ENCODE assay signal across 8 mouse cellular contexts in the genomic region with DNA sequence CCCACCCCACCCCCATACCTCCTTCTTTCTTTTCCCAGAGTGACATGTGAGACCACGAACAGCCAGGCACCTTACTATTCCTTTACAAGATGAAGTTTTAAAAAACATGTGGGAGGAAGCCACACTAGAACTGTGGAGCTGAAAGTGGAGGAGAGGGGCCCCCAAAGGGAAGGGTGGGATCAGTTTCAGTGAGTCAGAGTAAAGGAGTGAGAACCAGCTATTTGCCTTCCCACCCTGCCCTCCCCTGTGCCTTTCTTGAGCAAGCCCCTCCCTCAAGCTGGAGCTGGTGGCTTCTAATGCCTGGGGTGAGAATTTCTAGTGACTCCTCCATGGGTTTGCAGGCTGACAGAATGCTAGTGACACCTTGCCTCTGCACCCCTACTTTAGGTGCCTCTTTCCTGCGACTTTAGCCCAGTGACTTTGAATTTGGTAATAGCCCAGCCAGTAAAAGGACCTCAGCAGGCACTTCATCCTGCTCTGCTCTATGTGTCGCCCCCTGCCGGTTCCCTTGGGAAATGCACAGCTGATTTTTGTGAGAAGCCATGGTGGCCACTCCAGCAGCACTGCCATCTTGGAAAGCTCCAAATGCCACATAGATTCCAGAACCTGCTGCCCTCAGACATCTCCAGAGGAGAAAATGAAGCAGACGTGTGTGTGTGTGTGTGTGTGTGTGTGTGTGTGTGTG.
DNase-seq lines count a peak whose midpoint lies in the region; ATAC-seq lines count a peak whose summit lies in the region.

No protein-coding gene starts in this region.

- no peak overlapping the region for H3K4me3 ChIP-seq in midbrain, embryonic 11.5 days (ENCODE audit: low read depth, low read length)
- H3K4me3 ChIP-seq in midbrain, embryonic 13.5 days (replicated peaks), result no peak overlapping the region

- no peaks in the 10 kb centered on the region for H3K27me3 ChIP-seq in midbrain, embryonic 11.5 days (ENCODE audit: control insufficient read depth, insufficient read depth, low read length)
- H3K27me3 ChIP-seq in midbrain, embryonic 13.5 days, result no peaks in the 10 kb centered on the region

- H3K4me2 ChIP-seq in midbrain, embryonic 11.5 days, result no peak overlapping the region
- no peak overlapping the region for H3K4me2 ChIP-seq in midbrain, embryonic 13.5 days (replicated peaks)

- H3K9me3 ChIP-seq in midbrain, embryonic 11.5 days (ENCODE audit: control insufficient read depth, low read length), result no peaks in the 10 kb centered on the region
- no peaks in the 10 kb centered on the region for H3K9me3 ChIP-seq in midbrain, embryonic 13.5 days

- H3K9ac ChIP-seq in midbrain, embryonic 11.5 days (ENCODE audit: low read length), result no peak overlapping the region
- H3K9ac ChIP-seq in midbrain, embryonic 13.5 days (replicated peaks), result no peak overlapping the region

- 37% methylated on average over 5 of the region's 5 CpGs for WGBS in midbrain, embryonic 11.5 days
- 48% methylated on average over 5 of the region's 5 CpGs for WGBS in midbrain, embryonic 13.5 days

- DNase-seq in cerebellum, postnatal 36 days, result peak; percentile 9 to 11
- peak; percentile 92 for DNase-seq in midbrain, embryonic 11.5 days (ENCODE audit: low spot score, missing footprints)
- peak; percentile 45 for DNase-seq in embryo, embryonic 9.5 days (ENCODE audit: extremely low spot score)
- peak; percentile 54 for DNase-seq in lung, postnatal 14 days
- peak; percentile 41 to 51 for DNase-seq in thymus, postnatal 36 days
- DNase-seq in layer of hippocampus, postnatal 10 days (ENCODE audit: low spot score in 2 of 2), result no peak

- H3K27ac ChIP-seq in midbrain, embryonic 11.5 days (ENCODE audit: low read depth, low read length), result no peak overlapping the region
- no peak overlapping the region for H3K27ac ChIP-seq in midbrain, embryonic 13.5 days

- ATAC-seq in cerebellum, adult (ENCODE audit: insufficient number of reproducible peaks, low FRiP score, low TSS enrichment), result no peak
- ATAC-seq in midbrain, embryonic 11.5 days (ENCODE audit: low FRiP score), result peak; percentile 33; the same call in 1 of the 2 replicates
- ATAC-seq in midbrain, embryonic 13.5 days, result no peak

- H3K4me1 ChIP-seq in midbrain, embryonic 11.5 days (ENCODE audit: control insufficient read depth, insufficient read depth, low read length), result no peaks in the 10 kb centered on the region
- no peaks in the 10 kb centered on the region for H3K4me1 ChIP-seq in midbrain, embryonic 13.5 days (replicated peaks)

- H3K36me3 ChIP-seq in midbrain, embryonic 11.5 days (ENCODE audit: control insufficient read depth, insufficient read depth, low read length), result no peaks in the 10 kb centered on the region
- no peaks in the 10 kb centered on the region for H3K36me3 ChIP-seq in midbrain, embryonic 13.5 days

Comparison
In these comparisons a context has a peak if more than half of its experiments do, and no peak if none do; other contexts are left out.
1. DNase-seq: peak in cerebellum, postnatal 36 days (2 of 2), midbrain, embryonic 11.5 days (single experiment), embryo, embryonic 9.5 days (single experiment), lung, postnatal 14 days (single experiment) and thymus, postnatal 36 days (2 of 2); none in layer of hippocampus, postnatal 10 days (0 of 2).